8 mouse cellular contexts compared by ENCODE assay signal in genomic region chr17:36111510-36111868, GRCm38 (mm10). TPM values are rescaled to one million over a fixed set of nuclear protein-coding genes. Genes with fewer than 3 reads are reported as not detected.
DNase-seq lines count a peak whose midpoint lies in the region; ATAC-seq and TF ChIP-seq lines count a peak whose summit lies in the region.
"Not testable (repeated sequence)": the region's sequence is repeated elsewhere in the genome, so short reads cannot be mapped to it uniquely, and the experiment has no call there.

No protein-coding gene starts in this region.

- peak overlapping the region; percentile 73 for H3K4me3 ChIP-seq in ES-Bruce4 (ENCODE audit: low read depth, low read length)
- H3K4me3 ChIP-seq in forebrain, embryonic 13.5 days = peak overlapping the region; percentile 44
- H3K4me3 ChIP-seq in liver, embryonic 16.5 days (ENCODE audit: low read depth, low read length) = peak overlapping the region; percentile 46
- H3K4me3 ChIP-seq in midbrain, embryonic 16.5 days (ENCODE audit: low read depth, low read length) = peak overlapping the region; percentile 37

- H3K36me3 ChIP-seq in ES-Bruce4 (ENCODE audit: control insufficient read depth, insufficient read depth, low read length, poor library complexity, severe bottlenecking); forebrain, embryonic 13.5 days (ENCODE audit: poor library complexity, severe bottlenecking); liver, embryonic 16.5 days (ENCODE audit: control insufficient read depth, insufficient read depth); midbrain, embryonic 16.5 days (ENCODE audit: control insufficient read depth, insufficient read depth, low read length): not testable (repeated sequence)

- peak overlapping the region; percentile 83 for H3K4me2 ChIP-seq in forebrain, embryonic 13.5 days
- H3K4me2 ChIP-seq in liver, embryonic 16.5 days (ENCODE audit: low read depth, low read length) = peak overlapping the region; percentile 61
- H3K4me2 ChIP-seq in midbrain, embryonic 16.5 days (ENCODE audit: low read length) = peak overlapping the region; percentile 69

- TF ChIP-seq EP300 in ES-Bruce4 (IDR thresholded peaks at IDR 0.05; ENCODE audit: insufficient read depth, low read depth, low read length) = not testable (repeated sequence)

- ATAC-seq in forebrain, embryonic 13.5 days = peak; percentile 66
- peak; percentile 68 to 83 for ATAC-seq in hematopoietic stem cell, adult 5-6 weeks (replicated peaks in 1 of 2; ENCODE audit: insufficient read depth in 1 of 2, low FRiP score in 2 of 2, low TSS enrichment in 1 of 2, low read depth in 1 of 2, poor library complexity in 2 of 2, severe bottlenecking in 2 of 2)
- 0 out of 2 replicates have a peak, but pooled peaks have one; percentile 19 for ATAC-seq in liver, embryonic 16.5 days (ENCODE audit: low read depth)
- peak; percentile 54; the same call in 1 of the 2 replicates for ATAC-seq in midbrain, embryonic 16.5 days

- 3% methylated on average over 10 of the region's 10 CpGs for WGBS in forebrain, embryonic 13.5 days
- 0% methylated on average over 10 of the region's 10 CpGs for WGBS in liver, embryonic 16.5 days (ENCODE audit: insufficient replicate concordance)
- WGBS in midbrain, embryonic 16.5 days = 3% methylated on average over 10 of the region's 10 CpGs

- H3K27me3 ChIP-seq in ES-Bruce4 (ENCODE audit: control insufficient read depth, insufficient read depth, low read length, poor library complexity, severe bottlenecking); midbrain, embryonic 16.5 days (ENCODE audit: control insufficient read depth, insufficient read depth, low read depth, low read length): not testable (repeated sequence)
- H3K27me3 ChIP-seq in forebrain, embryonic 13.5 days = peaks cover 29% of the 10 kb centered on the region
- H3K27me3 ChIP-seq in liver, embryonic 16.5 days (ENCODE audit: control insufficient read depth, insufficient read depth, low read depth, low read length) = peaks cover 15% of the 10 kb centered on the region

- peak overlapping the region; percentile 37 for H3K9ac ChIP-seq in ES-Bruce4 (ENCODE audit: low read depth, poor library complexity, severe bottlenecking)
- H3K9ac ChIP-seq in forebrain, embryonic 13.5 days = peak overlapping the region; percentile 55; the same call in 1 of the 2 replicates
- H3K9ac ChIP-seq in liver, embryonic 16.5 days (ENCODE audit: low read depth, low read length); midbrain, embryonic 16.5 days (ENCODE audit: low read depth, low read length): not testable (repeated sequence)

- H3K4me1 ChIP-seq in ES-Bruce4 (ENCODE audit: control insufficient read depth, insufficient read depth, low read length); forebrain, embryonic 13.5 days; liver, embryonic 16.5 days (ENCODE audit: control insufficient read depth, low read depth, low read length); midbrain, embryonic 16.5 days (ENCODE audit: control insufficient read depth, insufficient read depth, low read length): not testable (repeated sequence)

- H3K9me3 ChIP-seq in ES-Bruce4 (replicated peaks; ENCODE audit: control insufficient read depth, insufficient read depth, low read length, poor library complexity, severe bottlenecking); forebrain, embryonic 13.5 days (replicated peaks); liver, embryonic 16.5 days (replicated peaks; ENCODE audit: control insufficient read depth, low read length); midbrain, embryonic 16.5 days (replicated peaks; ENCODE audit: control insufficient read depth, low read length, poor library complexity, severe bottlenecking): not testable (repeated sequence)

- TF ChIP-seq POLR2A in ES-Bruce4 (IDR thresholded peaks at IDR 0.05; ENCODE audit: insufficient read depth, low read length) = not testable (repeated sequence)

- not testable (repeated sequence) for H3K27ac ChIP-seq in ES-Bruce4 (ENCODE audit: insufficient read depth, low read length); forebrain, embryonic 13.5 days; liver, embryonic 16.5 days (ENCODE audit: low read length); midbrain, embryonic 16.5 days (ENCODE audit: low read length)

- not testable (repeated sequence) for TF ChIP-seq CTCF in ES-Bruce4 (IDR thresholded peaks at IDR 0.05; ENCODE audit: low read depth, low read length)

- peak; percentile 16 for DNase-seq in c-Kit-positive CD71-positive TER-119-negative erythroid progenitor cells, embryonic 14.5 days (ENCODE audit: low read depth)
- peak; percentile 54 for DNase-seq in kidney, postnatal 14 days
- peak; percentile 73 to 79 for DNase-seq in spleen, postnatal 36 days (ENCODE audit: low spot score in 2 of 2)

RNA-seq across cellular contexts. Expression of gene Gm19684, which starts 10.0 kb away (rescaled TPM):
- polyA plus RNA-seq in ES-Bruce4 (2011; ENCODE audit: insufficient read depth, insufficient read length, low read depth, missing spikeins) = 0.41 TPM in 1 of 2 replicates, not detected in the other
- not detected in 2 replicates for polyA plus RNA-seq in forebrain, embryonic 13.5 days (2015; fragmentation: Nextera tagmentation; extraction: Ambion mirVana)
- total RNA-seq in hematopoietic stem cell, adult 5-6 weeks (2017) = 0.56 TPM in 1 of 2 replicates, not detected in the other
- not detected in 2 replicates for polyA plus RNA-seq in liver, embryonic 16.5 days (2015; fragmentation: Nextera tagmentation; extraction: Ambion mirVana)
- polyA plus RNA-seq in midbrain, embryonic 16.5 days (2015; fragmentation: Nextera tagmentation; extraction: Ambion mirVana) = not detected in 2 replicates

RNA-seq across cellular contexts. Expression of gene Gm7030, which starts 17.7 kb away (rescaled TPM):
- polyA plus RNA-seq in ES-Bruce4 (2011; ENCODE audit: insufficient read depth, insufficient read length, low read depth, missing spikeins) = 0.81 and 1.4 TPM in 2 replicates
- polyA plus RNA-seq in forebrain, embryonic 13.5 days (2015; fragmentation: Nextera tagmentation; extraction: Ambion mirVana) = not detected in 2 replicates
- not detected in 2 replicates for total RNA-seq in hematopoietic stem cell, adult 5-6 weeks (2017)
- not detected in 2 replicates for polyA plus RNA-seq in liver, embryonic 16.5 days (2015; fragmentation: Nextera tagmentation; extraction: Ambion mirVana)
- polyA plus RNA-seq in midbrain, embryonic 16.5 days (2015; fragmentation: Nextera tagmentation; extraction: Ambion mirVana) = not detected in 2 replicates

RNA-seq across cellular contexts. Expression of gene Gm11127, which starts 53.3 kb away (rescaled TPM):
- not detected in 2 replicates for polyA plus RNA-seq in ES-Bruce4 (2011; ENCODE audit: insufficient read depth, insufficient read length, low read depth, missing spikeins)
- not detected in 2 replicates for polyA plus RNA-seq in forebrain, embryonic 13.5 days (2015; fragmentation: Nextera tagmentation; extraction: Ambion mirVana)
- not detected in 2 replicates for total RNA-seq in hematopoietic stem cell, adult 5-6 weeks (2017)
- polyA plus RNA-seq in liver, embryonic 16.5 days (2015; fragmentation: Nextera tagmentation; extraction: Ambion mirVana) = 0.20 TPM in 1 of 2 replicates, not detected in the other
- not detected in 2 replicates for polyA plus RNA-seq in midbrain, embryonic 16.5 days (2015; fragmentation: Nextera tagmentation; extraction: Ambion mirVana)

RNA-seq across cellular contexts. Expression of gene Gm8909, which starts 56.8 kb away (rescaled TPM):
- 13.5 and 17.5 TPM in 2 replicates for polyA plus RNA-seq in ES-Bruce4 (2011; ENCODE audit: insufficient read depth, insufficient read length, low read depth, missing spikeins)
- polyA plus RNA-seq in forebrain, embryonic 13.5 days (2015; fragmentation: Nextera tagmentation; extraction: Ambion mirVana) = not detected in 2 replicates
- not detected in 2 replicates for total RNA-seq in hematopoietic stem cell, adult 5-6 weeks (2017)
- not detected in 2 replicates for polyA plus RNA-seq in liver, embryonic 16.5 days (2015; fragmentation: Nextera tagmentation; extraction: Ambion mirVana)
- not detected in 2 replicates for polyA plus RNA-seq in midbrain, embryonic 16.5 days (2015; fragmentation: Nextera tagmentation; extraction: Ambion mirVana)

Comparison
In these comparisons a context has a peak if more than half of its experiments do, and no peak if none do; other contexts are left out.
1. DNase-seq: peak in every context shown above with its lines; median percentile 76 in spleen, postnatal 36 days; 54 in kidney, postnatal 14 days; 16 in c-Kit-positive CD71-positive TER-119-negative erythroid progenitor cells, embryonic 14.5 days.
2. ATAC-seq: peak in every context shown above with its lines; median percentile 76 in hematopoietic stem cell, adult 5-6 weeks; 66 in forebrain, embryonic 13.5 days; 54 in midbrain, embryonic 16.5 days; 19 in liver, embryonic 16.5 days.